Mouse (Mus musculus): ENCODE measurements around the gene Ablim1.

- TF ChIP-seq CTCF (IDR thresholded peaks at IDR 0.05; ENCODE audit: borderline replicate concordance, insufficient read depth, low read depth, low read length) = no peak
- TF ChIP-seq POLR2A (IDR thresholded peaks at IDR 0.05; ENCODE audit: borderline replicate concordance, insufficient read depth, low read length) = no peak
These were observed 171.1 kb downstream of the Ablim1 start for GRCm38 (mm10) chr19:57143646-57144045.

Data from cerebellum, adult 2 months (tissue).